Mouse (Mus musculus) limb, embryonic 14.5 days (tissue): ENCODE results near the gene E130208F15Rik. TPM values are rescaled to one million over a fixed set of nuclear protein-coding genes. Genes with fewer than 3 reads are reported as not detected.

ENCODE experiments used
- ATAC-seq: fragments of 200-750 bp; cut with Nextera tagmentation; 2 replicates; pipeline ENCODE4 v1.8.0; 2017; ENCODE audit warnings: low read depth, moderate number of reproducible peaks, moderate TSS enrichment; ENCODE audit not compliant: low FRiP score
- DNase-seq: peaks from one replicate; pipeline ENCODE4 v3.0.0-alpha.2; 2015; ENCODE audit warnings: low spot score
- H3K27ac ChIP-seq: fragments of 300-500 bp; sonication (generic); replicated peaks from 2 replicates; pipeline ENCODE4 v1.5.1; 2014; ENCODE audit warnings: low read depth, mild to moderate bottlenecking, low read length, moderate library complexity, mixed read lengths
- H3K27me3 ChIP-seq: fragments of 300-500 bp; sonication (generic); 2 replicates; pipeline ENCODE4 v1.6.1; 2014; ENCODE audit warnings: low read length, mixed read lengths; ENCODE audit not compliant: control insufficient read depth, insufficient read depth
- H3K36me3 ChIP-seq: fragments of 300-500 bp; sonication (generic); 2 replicates; pipeline ENCODE4 v1.6.1; 2014; ENCODE audit warnings: mild to moderate bottlenecking, low read length, moderate library complexity, mixed read lengths; ENCODE audit not compliant: control insufficient read depth, insufficient read depth
- H3K4me1 ChIP-seq: fragments of 300-500 bp; sonication (generic); 2 replicates; pipeline ENCODE4 v1.6.1; 2014; ENCODE audit warnings: antibody characterized with exemption, low read length, mixed read lengths; ENCODE audit not compliant: control insufficient read depth, insufficient read depth
- H3K4me2 ChIP-seq: fragments of 300-500 bp; sonication (generic); replicated peaks from 2 replicates; pipeline ENCODE4 v1.6.1; 2014; ENCODE audit warnings: low read depth, mild to moderate bottlenecking, low read length, moderate library complexity; ENCODE audit not compliant: severe bottlenecking
- H3K4me3 ChIP-seq: fragments of 300-500 bp; sonication (generic); replicated peaks from 2 replicates; pipeline ENCODE4 v1.5.1; 2014; ENCODE audit warnings: low read length
- H3K9ac ChIP-seq: fragments of 300-500 bp; sonication (generic); 2 replicates; pipeline ENCODE4 v1.6.1; 2014; ENCODE audit warnings: mild to moderate bottlenecking, low read depth, low read length, moderate library complexity; ENCODE audit not compliant: severe bottlenecking
- H3K9me3 ChIP-seq: fragments of 300-500 bp; sonication (generic); 2 replicates; pipeline ENCODE4 v1.6.1; 2016; ENCODE audit warnings: low read length; ENCODE audit not compliant: control insufficient read depth
- POLR2A ChIP-seq: fragments of 200-500 bp; IDR thresholded peaks from 2 replicates; pipeline ENCODE4 v1.8.0; 2012; ENCODE audit warnings: inconsistent platforms, mild to moderate bottlenecking, moderate library complexity, borderline replicate concordance; ENCODE audit not compliant: insufficient read depth, insufficient read length; ENCODE audit errors: extremely low read depth
- WGBS: fragments of 180-500 bp; shearing (Covaris S2); extraction: QIAGEN DNeasy Blood & Tissue Kit; methylation state at CpG from one replicate; pipeline ENCODE4 v1.1.7; 2014; 5-methylcytosine and 5-hydroxymethylcytosine counted together
- polyA plus RNA-seq, 2 experiments: library from polyadenylated mRNA; depleted of rRNA in 1 of 2; stranded (reverse) in 1 of 2; unstranded in 1 of 2; fragments of >200 nt; fragmentation: Nextera tagmentation in 1 of 2; extraction: Ambion mirVana in 1 of 2; gene quantifications; 2 replicates each; pipeline versions ENCODE4 v1.2.1 to v1.2.3; 2012 to 2014

E130208F15Rik gene
- polyA plus RNA-seq (2012; rRNA removed) (0.98 and 1.1 TPM in 2 replicates), polyA plus RNA-seq (2014; fragmentation: Nextera tagmentation; extraction: Ambion mirVana) (not detected in 2 replicates)

DNA sequence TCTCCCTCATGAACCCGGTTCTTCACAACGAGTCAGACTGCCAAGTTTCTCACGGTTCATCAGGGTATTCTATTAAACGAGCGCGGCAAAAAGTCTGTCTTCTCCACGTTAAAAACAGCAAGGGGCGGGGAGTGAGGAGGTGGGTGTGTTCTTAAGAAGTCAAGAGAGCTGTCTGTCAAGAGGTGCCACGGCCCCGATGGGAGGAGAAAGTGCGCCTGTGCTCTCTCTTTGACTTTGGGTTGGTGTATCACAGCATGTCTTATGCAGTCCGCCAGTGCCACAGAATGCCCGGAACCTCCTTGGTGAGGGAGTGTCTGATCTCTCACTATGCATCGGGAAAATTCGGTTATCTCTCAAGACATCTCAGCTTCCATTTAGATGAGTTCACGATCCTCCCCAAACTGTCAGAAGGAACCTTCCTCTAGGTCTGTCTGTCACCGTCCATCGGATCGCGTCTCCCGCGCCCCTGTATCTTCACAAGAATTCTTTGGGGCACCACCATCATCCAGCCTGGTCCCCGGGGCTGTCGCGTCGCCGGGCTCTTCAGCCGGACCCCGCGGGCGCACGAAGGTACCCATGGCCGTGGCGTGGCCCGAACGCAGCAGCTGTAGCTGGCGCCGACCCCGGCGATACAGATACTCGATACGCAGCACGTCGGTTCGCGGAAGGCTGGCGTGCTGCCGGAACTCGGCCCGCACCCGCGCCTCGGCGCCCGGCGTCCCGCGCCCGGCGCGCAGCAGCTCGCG is at the start of gene E130208F15Rik:
E130208F15Rik (plus strand) TSS at position 202 of the 746 bp plus-strand sequence.
- H3K27ac ChIP-seq = peak within 1 kb of the TSS; percentile 79

DNA sequence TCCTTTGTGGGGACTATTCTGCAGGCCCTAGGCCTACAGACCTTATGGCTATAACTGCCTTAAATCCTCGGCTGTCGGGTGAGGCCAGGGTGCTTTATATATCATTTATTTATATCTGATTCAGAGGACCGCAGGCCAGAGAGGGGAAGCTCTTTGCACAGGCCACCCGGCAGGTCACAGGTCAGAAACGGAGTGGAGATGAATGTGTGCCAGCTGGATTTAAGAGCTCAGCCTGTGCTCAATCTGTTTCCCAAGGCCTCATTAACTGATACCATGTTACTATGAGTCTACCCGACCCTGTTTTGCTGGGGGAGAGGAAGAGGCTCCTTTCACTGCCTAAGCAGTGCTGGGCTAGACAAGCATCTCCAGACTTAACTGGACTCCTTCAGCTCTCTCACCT is 47.2 kb upstream of the E130208F15Rik start:
- Histone ChIP-seq H3K36me3 (no peaks in the 10 kb centered on the region), H3K9me3 (no peaks in the 10 kb centered on the region), H3K27ac (no peak overlapping the region), H3K4me1 (peaks cover under 1% of the 10 kb centered on the region; the same call in 1 of the 2 replicates), H3K9ac (no peak overlapping the region), H3K27me3 (no peaks in the 10 kb centered on the region), H3K4me3 (no peak overlapping the region), H3K4me2 (no peak overlapping the region)
- no peak for TF ChIP-seq POLR2A
- ATAC-seq = no peak
- DNase-seq = no peak
- 73% methylated on average over 6 of the region's 6 CpGs for WGBS

More for the DNA sequence above, at the start of gene E130208F15Rik:
- no peaks in the 10 kb centered on the region for H3K9me3 ChIP-seq
- no peak for TF ChIP-seq POLR2A
- H3K4me3 ChIP-seq = peak within 1 kb of the TSS; percentile 82
- peak; percentile 56 for ATAC-seq
- peak; percentile 78 for DNase-seq
- H3K36me3 ChIP-seq = peaks cover 16% of the 10 kb centered on the region
- H3K4me1 ChIP-seq = peaks cover 10% of the 10 kb centered on the region
- no peaks in the 10 kb centered on the region for H3K27me3 ChIP-seq
- WGBS = under 1% methylated on average over 63 of the region's 63 CpGs
- H3K9ac ChIP-seq = peak within 1 kb of the TSS; percentile 85
- peak within 1 kb of the TSS; percentile 79 for H3K4me2 ChIP-seq

DNA sequence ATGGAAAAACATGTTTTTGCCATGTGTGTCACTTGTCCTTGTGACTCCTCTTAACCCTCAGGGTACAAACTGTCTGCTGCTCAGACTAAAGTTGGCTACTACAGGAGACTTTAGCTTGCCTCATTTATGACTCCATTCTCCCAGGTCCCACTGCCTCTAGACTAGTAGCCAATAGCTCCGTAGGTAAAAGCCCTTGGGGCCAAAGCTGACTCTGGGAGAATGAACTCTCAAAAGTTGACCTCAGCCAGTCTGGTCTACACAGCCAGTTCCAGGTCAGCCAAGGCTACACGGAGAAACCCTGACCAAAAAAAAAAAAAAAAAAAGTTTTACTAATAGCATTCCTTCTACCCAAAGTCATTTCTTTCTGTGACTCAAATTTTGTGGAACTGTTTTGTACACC is 42.6 kb upstream of the E130208F15Rik start:
- no peaks in the 10 kb centered on the region for H3K9me3 ChIP-seq
- H3K9ac ChIP-seq = no peak overlapping the region
- H3K27ac ChIP-seq = no peak overlapping the region
- H3K4me2 ChIP-seq = 0 out of 2 replicates have a peak overlapping the region, but pooled peaks have one; percentile 92
- TF ChIP-seq POLR2A = no peak
- H3K4me3 ChIP-seq = no peak overlapping the region
- H3K27me3 ChIP-seq = no peaks in the 10 kb centered on the region
- peaks cover 5% of the 10 kb centered on the region; the same call in 1 of the 2 replicates for H3K4me1 ChIP-seq
- ATAC-seq (no peak), DNase-seq (no peak)
- no peaks in the 10 kb centered on the region for H3K36me3 ChIP-seq
- 47% methylated on average over 2 of the region's 2 CpGs for WGBS

GRCm38 (mm10) chr7:30279536-30279935 is 42.0 kb upstream of the E130208F15Rik start:
- Histone ChIP-seq H3K36me3 (no peaks in the 10 kb centered on the region), H3K4me3 (peak overlapping the region; percentile 73), H3K9me3 (no peaks in the 10 kb centered on the region), H3K4me1 (peaks cover 5% of the 10 kb centered on the region; the same call in 1 of the 2 replicates), H3K4me2 (peak overlapping the region; percentile 92), H3K27ac (0 out of 2 replicates have a peak overlapping the region, but pooled peaks have one; percentile 92), H3K27me3 (no peaks in the 10 kb centered on the region), H3K9ac (peak overlapping the region; percentile 50; the same call in 1 of the 2 replicates)
- TF ChIP-seq POLR2A = no peak
- ATAC-seq (no peak), DNase-seq (no peak)
- 2% methylated on average over 6 of the region's 6 CpGs for WGBS

DNA sequence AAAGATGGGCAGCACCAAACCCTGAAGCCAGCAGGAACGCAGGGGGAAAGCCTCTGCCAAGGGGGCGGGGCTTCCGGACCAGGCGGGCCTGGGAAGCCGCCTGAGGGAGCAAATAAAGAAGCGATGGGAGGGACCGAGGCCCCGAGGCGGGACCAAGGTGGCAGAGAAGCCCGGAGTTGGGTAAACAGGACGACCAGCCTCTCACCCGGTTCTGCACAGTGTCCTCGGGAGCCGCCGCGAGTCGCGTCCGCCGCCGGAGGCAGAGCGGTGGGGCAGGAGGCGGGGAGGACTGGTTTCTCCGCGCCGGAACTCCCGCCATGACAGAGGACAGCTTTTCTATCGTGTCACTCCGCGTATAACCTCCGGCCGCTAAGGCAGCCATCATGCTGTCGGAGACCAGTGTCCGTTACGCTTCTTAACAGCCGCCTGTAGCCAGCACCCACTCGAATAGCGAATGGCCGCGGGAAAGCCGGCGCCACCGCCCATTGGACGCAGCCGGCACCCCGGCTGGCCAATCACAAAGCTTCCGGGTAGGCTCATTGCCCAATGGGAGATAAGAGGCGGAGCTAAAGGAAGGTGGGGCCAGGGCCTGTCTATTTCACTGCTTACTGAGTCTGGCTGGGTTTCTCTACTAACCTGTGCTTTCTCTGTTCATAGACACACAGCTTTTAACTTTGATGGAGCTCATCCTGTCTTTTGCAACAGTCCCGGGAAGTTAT is 41.4 kb upstream of the E130208F15Rik start, which contains the start of the genes Thap8 and Wdr62:
Thap8 (plus strand) TSS at position 144 of the 719 bp plus-strand sequence.
Wdr62 (minus strand) TSS at position 469 of the 719 bp plus-strand sequence.
- under 1% methylated on average over 49 of the region's 49 CpGs for WGBS
- DNase-seq (peak; percentile 97), ATAC-seq (peak; percentile 96)
- Histone ChIP-seq H3K27me3 (no peaks in the 10 kb centered on the region), H3K9me3 (no peaks in the 10 kb centered on the region), H3K4me3 (peak within 1 kb of the TSS; percentile 73), H3K36me3 (no peaks in the 10 kb centered on the region), H3K27ac (peak within 1 kb of the TSS; percentile 92), H3K9ac (peak within 1 kb of the TSS; percentile 50), H3K4me2 (peak within 1 kb of the TSS; percentile 92), H3K4me1 (peaks cover 5% of the 10 kb centered on the region; the same call in 1 of the 2 replicates)
- 0 out of 2 replicates have a peak, but pooled peaks have one; percentile 35 for TF ChIP-seq POLR2A
